Mouse (Mus musculus) embryonic facial prominence, embryonic 14.5 days (tissue): ENCODE results near the gene Gm8138. TPM values are rescaled to one million over a fixed set of nuclear protein-coding genes. Genes with fewer than 3 reads are reported as not detected.
"Not testable (repeated sequence)": the region's sequence is repeated elsewhere in the genome, so short reads cannot be mapped to it uniquely, and the experiment has no call there.

Source experiments
- ATAC-seq: fragments of 200-750 bp; cut with Nextera tagmentation; 2 replicates; pipeline ENCODE4 v1.8.0; 2017; ENCODE audit warnings: low read depth, moderate number of reproducible peaks, moderate TSS enrichment
- DNase-seq: peaks from one replicate; pipeline ENCODE4 v3.0.0-alpha.2; 2015; ENCODE audit warnings: low spot score
- H3K27ac ChIP-seq: fragments of 300-500 bp; sonication (generic); replicated peaks from 2 replicates; pipeline ENCODE4 v1.5.1; 2014; ENCODE audit warnings: low read depth, mild to moderate bottlenecking, low read length, moderate library complexity
- H3K27me3 ChIP-seq: fragments of 300-500 bp; sonication (generic); replicated peaks from 2 replicates; pipeline ENCODE4 v1.6.1; 2014; ENCODE audit warnings: low read length; ENCODE audit not compliant: control insufficient read depth, insufficient read depth
- H3K36me3 ChIP-seq: fragments of 300-500 bp; sonication (generic); 2 replicates; pipeline ENCODE4 v1.6.1; 2014; ENCODE audit warnings: low read length, mixed read lengths; ENCODE audit not compliant: control insufficient read depth, insufficient read depth
- H3K4me1 ChIP-seq: fragments of 300-500 bp; sonication (generic); 2 replicates; pipeline ENCODE4 v1.6.1; 2014; ENCODE audit warnings: antibody characterized with exemption, low read length; ENCODE audit not compliant: control insufficient read depth, insufficient read depth
- H3K4me2 ChIP-seq: fragments of 300-500 bp; sonication (generic); 2 replicates; pipeline ENCODE4 v1.6.1; 2014; ENCODE audit warnings: low read depth, mild to moderate bottlenecking, low read length, moderate library complexity, mixed read lengths
- H3K4me3 ChIP-seq: fragments of 300-500 bp; sonication (generic); 2 replicates; pipeline ENCODE4 v1.5.1; 2014; ENCODE audit warnings: low read depth, mild to moderate bottlenecking, low read length
- H3K9ac ChIP-seq: fragments of 300-500 bp; sonication (generic); 2 replicates; pipeline ENCODE4 v1.6.1; 2014; ENCODE audit warnings: low read depth, mild to moderate bottlenecking, low read length, moderate library complexity, mixed read lengths
- H3K9me3 ChIP-seq: fragments of 300-500 bp; sonication (generic); 2 replicates; pipeline ENCODE4 v1.6.1; 2016; ENCODE audit warnings: low read length; ENCODE audit not compliant: control insufficient read depth
- WGBS: fragments of 180-500 bp; shearing (Covaris S2); extraction: QIAGEN DNeasy Blood & Tissue Kit; methylation state at CpG from one replicate; pipeline ENCODE4 v1.1.7; 2014; 5-methylcytosine and 5-hydroxymethylcytosine counted together
- polyA plus RNA-seq: library from polyadenylated mRNA; unstranded; fragments of >200 nt; fragmentation: Nextera tagmentation; extraction: Ambion mirVana; gene quantifications from 2 replicates; pipeline ENCODE4 v1.2.1, GENCODE M21; 2014

The Gm8138 gene
- not detected in 2 replicates for polyA plus RNA-seq

- H3K27me3 ChIP-seq, H3K4me3 ChIP-seq, H3K4me2 ChIP-seq, H3K9ac ChIP-seq, ATAC-seq, H3K9me3 ChIP-seq, H3K4me1 ChIP-seq, H3K27ac ChIP-seq, H3K36me3 ChIP-seq, DNase-seq: not testable (repeated sequence)
- WGBS: no CpG with 5 or more reads among the region's 3 CpGs
These were observed at the start of gene Gm8138 for GRCm38 (mm10) chr14:43416250-43416649. TSS of gene Gm8138 (minus strand) at chr14:43416350.

DNA sequence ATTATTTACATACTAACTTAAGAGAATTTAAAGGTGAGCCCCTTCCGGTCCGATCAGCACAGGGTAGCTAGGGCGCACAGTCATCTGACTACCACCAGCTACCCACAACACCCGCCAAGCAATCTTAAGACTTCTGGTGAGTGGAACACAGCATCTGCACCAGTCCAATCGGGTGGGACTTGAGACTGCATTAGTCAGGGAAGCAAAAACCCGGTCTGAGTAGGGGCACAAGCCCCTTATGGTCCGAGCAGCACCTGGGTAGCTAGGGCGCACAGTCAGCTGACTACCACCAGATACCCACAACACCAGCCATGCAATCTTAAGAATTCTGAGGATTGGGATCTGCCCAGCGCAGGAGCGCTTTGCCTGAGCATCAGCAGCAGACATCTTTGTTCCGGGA is 54.4 kb downstream of the Gm8138 start:
- not testable (repeated sequence) for H3K4me2 ChIP-seq, H3K27me3 ChIP-seq, H3K9me3 ChIP-seq, H3K36me3 ChIP-seq, H3K4me3 ChIP-seq, ATAC-seq, H3K4me1 ChIP-seq, H3K9ac ChIP-seq, H3K27ac ChIP-seq, DNase-seq
- 85% methylated on average over 11 of the region's 11 CpGs for WGBS

Other genes starting within 250 kb of the Gm8138 start
- not detected in 2 replicates for gene Gm7233, start 236.5 kb downstream of the Gm8138 start, polyA plus RNA-seq
- gene Gm8122, start 181.0 kb downstream of the Gm8138 start, polyA plus RNA-seq: not detected in 2 replicates
- not detected in 2 replicates for gene Gm8126, start 157.7 kb downstream of the Gm8138 start, polyA plus RNA-seq
- not detected in 2 replicates for gene Gm9732, start 141.3 kb downstream of the Gm8138 start, polyA plus RNA-seq
- not detected in 2 replicates for gene Gm8127, start 122.5 kb downstream of the Gm8138 start, polyA plus RNA-seq
- not detected in 2 replicates for gene 1700001F09Rik, start 68.5 kb downstream of the Gm8138 start, polyA plus RNA-seq
- 0.14 TPM in 1 of 2 replicates, not detected in the other for gene Gm5799, start 127.2 kb upstream of the Gm8138 start, polyA plus RNA-seq
- gene Gm17654, start 162.8 kb upstream of the Gm8138 start, polyA plus RNA-seq: not detected in 2 replicates
- gene Gm10375, start 191.7 kb upstream of the Gm8138 start, polyA plus RNA-seq: not detected in 2 replicates